Mouse (Mus musculus) cortical plate, adult 2 months (tissue): ENCODE data around the gene Pik3c2b.
"Not testable (repeated sequence)": the region's sequence is repeated elsewhere in the genome, so short reads cannot be mapped to it uniquely, and the experiment has no call there.

Source experiments
- CTCF ChIP-seq: fragments of 200-500 bp; IDR thresholded peaks from 2 replicates; pipeline ENCODE4 v1.5.1; 2011; ENCODE audit warnings: mild to moderate bottlenecking, control low read depth, low read length; ENCODE audit not compliant: insufficient read depth; ENCODE audit errors: extremely low read depth
- POLR2A ChIP-seq: fragments of 200-500 bp; IDR thresholded peaks from 2 replicates; pipeline ENCODE4 v1.6.1; 2011; ENCODE audit warnings: mild to moderate bottlenecking, low read length, control low read depth; ENCODE audit not compliant: insufficient read depth; ENCODE audit errors: extremely low read depth

- not testable (repeated sequence) for TF ChIP-seq POLR2A, CTCF
Observed at GRCm38 (mm10) chr1:133023723-133024122, 21.7 kb upstream of the Pik3c2b start.
